Mouse (Mus musculus) adrenal gland, postnatal 10 days (tissue): Measurements from ENCODE around the gene Tff3. TPM values are rescaled to one million over a fixed set of nuclear protein-coding genes. Genes with fewer than 3 reads are reported as not detected.

ENCODE experiments used
- DNase-seq: peaks from one replicate; pipeline ENCODE4 v3.0.0; 2021; ENCODE audit warnings: mixed read lengths
- long read RNA-seq, 2 experiments: library from polyadenylated mRNA; stranded (forward); transcript quantifications; one replicate each; pipeline ENCODE4 v2.0.0; 2021
- total RNA-seq, 2 experiments: library from RNA; stranded (reverse); gene quantifications; 2 replicates each; pipeline ENCODE4 v1.2.3; 2021

Tff3 gene
- total RNA-seq: not detected
- long read RNA-seq, experiment 1, partial matches to known transcripts: 1 of 1 reads
- long read RNA-seq, experiment 1, other reads (novel, unspliced or antisense): 0 of 1 reads
- long read RNA-seq, experiment 2: 0 reads

DNA sequence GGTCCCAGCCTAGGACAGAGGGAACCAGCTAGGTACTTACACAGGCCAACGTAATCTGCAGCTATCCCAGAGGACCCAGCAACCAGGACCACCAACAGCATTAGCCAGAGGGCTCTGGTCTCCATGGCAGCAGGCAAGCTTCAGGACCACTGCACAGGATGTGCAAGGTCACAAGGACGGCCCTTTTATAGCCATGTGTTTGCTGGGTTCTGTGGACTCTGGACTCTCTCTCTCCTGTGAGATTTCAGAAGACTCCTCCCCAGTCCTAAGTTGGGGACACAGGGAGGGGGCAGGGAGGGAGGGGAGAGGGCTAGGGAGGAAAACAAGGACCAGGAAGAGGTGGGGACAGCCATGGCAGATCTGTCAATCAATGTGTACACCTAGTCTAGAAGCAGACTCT is at the start of gene Tff3:
TSS of gene Tff3 (minus strand) at position 195 of the 400 bp plus-strand sequence.
- DNase-seq: no peak

DNA sequence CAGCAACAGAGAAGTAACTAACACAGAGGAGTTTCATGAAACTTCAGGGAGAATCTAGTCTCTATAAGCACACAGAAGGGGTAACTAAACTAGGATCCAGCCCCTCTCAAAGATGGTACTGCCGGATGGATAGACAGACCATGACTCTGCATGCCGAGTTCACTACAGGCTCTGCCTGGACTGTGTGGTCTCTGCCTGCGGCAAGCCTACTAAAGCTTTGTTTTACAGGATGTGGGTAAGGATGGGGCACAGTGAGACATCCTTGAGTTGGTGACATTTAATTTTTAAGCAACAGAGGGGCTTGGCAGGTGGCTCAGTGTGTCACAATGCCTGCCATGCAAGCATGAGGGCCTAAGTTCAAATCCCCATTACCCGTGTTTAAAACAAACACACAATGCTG is 46.9 kb upstream of the Tff3 start:
- no peak for DNase-seq

DNA sequence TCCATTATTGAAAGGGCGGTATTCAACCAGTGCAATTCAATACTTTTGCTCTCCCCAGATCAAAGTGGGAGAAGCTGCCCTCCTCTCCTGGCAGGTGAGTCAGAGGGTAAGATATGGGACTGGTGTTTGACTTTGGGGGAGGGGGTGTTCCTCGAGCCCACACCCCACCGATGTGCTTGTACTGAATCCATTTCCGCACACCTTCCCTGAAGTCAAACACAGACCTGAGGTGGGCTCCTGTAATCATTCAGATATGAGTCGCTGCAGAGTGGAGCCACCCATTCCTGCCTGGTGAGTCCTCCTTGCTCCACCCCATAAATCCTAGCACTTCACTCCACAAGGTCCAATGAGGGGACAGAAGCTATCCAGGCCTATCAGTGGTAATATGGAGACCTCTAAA is 40.4 kb upstream of the Tff3 start:
- DNase-seq: no peak

DNA sequence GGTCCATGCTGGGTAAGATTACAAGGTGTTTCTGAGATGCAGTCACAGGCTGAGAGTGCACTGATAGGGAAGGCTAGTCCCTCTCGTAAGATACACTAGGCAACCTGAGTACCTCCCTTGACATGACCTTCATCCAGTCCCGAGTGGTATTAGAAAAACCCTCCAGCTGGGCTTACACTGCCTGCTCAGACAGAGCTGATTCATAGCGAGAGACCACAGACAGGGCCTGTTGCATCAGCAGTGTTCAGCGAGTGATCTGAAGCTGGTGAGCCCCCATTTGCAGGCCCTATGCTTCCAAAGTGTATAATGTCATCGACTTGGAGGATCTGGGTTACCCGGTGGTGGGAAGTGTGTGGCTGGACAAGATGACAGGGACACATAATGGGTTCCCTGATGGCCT is 35.7 kb upstream of the Tff3 start, which contains the start of gene Tff1:
TSS of gene Tff1 (minus strand) at position 151 of the 400 bp plus-strand sequence.
- no peak for DNase-seq

DNA sequence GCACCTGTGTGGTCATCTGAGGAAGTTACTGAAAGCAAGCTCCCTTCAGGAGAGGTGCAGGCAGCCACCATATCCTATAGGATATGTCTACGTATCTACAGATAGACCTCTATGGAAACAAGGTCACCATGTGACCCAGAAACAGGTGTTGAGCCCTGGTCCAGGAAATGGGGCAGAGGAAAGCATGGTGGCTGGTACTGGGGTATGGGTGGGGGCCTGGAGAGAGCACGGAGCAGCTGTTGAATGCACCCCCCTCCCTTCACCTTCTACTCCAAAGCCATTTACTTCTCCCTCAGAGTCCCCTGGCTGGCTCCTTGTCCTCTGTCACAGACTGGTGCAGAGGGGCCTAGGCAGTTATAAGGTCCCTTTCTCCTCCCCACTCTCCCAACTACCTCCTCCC is 34.4 kb upstream of the Tff3 start:
- DNase-seq: no peak

DNA sequence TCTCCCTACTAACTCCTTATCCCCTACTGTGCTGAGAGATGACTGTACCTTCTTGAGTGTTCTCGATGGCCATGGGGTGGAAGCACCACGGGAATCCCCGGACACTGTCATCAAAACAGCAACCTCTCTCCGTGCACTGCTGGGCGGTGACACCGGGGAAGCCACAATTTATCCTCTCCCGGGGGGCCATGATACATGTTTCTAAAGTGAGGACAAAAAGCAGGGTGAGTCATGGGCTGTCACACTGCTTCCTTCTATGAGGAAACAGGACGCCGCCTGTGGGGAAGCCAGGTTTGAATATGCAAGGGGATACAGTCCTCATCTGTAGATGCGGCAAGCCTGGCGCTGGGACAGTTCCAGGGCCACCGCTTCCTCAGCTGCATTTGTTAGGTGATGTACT is 33.2 kb upstream of the Tff3 start:
- no peak for DNase-seq

DNA sequence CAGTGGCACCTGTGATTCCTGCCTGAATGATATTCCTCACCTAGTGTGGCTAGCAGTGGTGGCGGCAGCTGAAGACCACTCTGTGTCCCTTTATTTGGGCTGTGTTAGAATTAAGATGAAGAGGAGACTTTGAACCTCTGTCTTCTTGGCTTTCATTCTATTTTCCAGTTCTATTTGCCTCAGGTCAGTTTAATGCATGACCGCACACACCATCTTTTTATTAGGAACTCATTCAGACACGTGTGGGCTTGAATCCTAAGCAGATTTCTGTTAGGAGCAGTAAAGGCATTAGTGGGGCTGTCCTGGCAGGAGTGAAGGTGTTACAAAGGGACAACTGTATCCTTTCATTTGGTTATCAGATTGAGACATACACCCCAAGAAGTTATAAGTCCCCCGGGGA is 30.8 kb upstream of the Tff3 start:
- no peak for DNase-seq

DNA sequence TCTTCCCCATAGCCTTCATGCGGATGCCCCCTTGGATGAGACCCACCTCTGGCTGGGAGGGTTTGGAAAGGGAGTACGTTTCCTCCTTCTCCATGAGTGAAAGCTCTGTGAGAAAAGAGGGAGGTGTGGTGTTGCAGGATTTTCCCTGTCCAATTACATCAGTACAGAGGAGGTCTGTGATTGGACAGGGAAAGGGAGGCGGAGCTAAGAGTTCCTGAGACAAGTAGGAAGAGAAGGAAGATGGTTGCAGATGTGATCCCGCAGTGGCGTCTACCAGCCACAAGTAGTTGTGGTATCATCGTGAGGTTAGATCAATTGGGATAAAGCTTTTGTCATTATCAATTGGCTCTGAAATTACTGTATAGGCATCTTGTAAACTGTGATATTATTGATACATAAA is 28.5 kb upstream of the Tff3 start:
- no peak for DNase-seq

DNA sequence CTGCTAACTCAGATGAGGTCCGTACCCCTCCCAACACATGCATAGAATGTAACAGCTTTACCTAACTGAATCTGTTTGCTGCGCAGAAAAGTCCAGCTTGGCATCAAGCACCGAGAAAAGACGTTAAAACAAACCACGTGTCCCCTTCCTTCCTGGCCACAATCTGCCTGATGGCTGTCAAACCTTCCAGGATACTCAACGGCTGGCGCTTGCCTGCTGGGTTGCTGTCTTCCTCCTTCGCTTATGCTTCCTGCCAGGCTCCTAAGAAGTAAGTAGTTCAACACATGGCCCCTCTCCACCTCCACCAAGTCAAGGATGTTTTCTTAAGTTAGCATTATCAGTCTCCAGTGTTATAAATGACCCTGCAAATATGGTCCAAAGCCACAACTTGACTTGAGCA is 24.3 kb upstream of the Tff3 start:
- no peak for DNase-seq

DNA sequence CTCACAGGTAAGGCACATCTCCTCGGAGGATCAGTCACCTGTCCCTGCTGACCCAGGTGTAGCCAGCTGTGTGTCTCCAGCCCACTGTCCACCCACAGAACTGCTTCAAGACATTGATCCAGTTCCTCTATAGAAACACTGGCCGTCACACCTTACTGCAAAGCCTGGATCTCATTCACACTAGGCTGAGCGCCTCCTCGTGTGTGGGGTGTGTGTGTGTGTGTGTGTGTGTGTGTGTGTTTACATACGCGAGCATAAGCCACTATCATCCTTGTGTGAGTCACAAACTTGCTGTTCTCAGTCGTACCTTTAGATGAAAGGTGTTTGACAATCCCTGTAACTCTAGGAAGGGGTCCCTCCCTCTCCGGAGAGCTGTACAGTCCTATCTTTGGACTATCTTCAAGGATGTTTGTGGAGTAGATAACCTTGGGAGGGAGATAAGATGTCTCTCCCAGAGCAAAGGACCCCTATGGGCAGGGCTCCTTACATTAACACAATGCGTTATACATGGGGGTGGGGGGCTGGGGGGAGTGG is 23.6 kb upstream of the Tff3 start:
- no peak for DNase-seq

DNA sequence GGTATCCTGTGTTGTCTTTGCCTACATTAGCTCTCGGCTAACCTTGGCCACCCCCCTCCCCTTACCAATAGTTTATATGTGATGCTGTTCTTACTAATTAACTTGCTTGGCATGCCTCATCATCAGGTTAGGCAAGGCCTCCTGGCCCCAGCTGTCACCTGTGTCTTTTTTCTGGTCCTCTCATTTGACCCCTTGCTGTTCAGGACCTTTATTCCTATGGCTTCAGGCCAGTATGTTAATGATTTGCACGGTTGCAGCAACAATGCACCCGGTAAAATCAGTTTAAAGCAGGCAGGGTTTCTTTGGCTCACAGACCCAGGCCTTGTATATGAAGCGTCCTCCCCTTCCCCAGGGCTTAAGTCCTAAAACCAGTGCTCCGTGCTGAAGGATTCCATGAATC is 23.1 kb upstream of the Tff3 start:
- no peak for DNase-seq

DNA sequence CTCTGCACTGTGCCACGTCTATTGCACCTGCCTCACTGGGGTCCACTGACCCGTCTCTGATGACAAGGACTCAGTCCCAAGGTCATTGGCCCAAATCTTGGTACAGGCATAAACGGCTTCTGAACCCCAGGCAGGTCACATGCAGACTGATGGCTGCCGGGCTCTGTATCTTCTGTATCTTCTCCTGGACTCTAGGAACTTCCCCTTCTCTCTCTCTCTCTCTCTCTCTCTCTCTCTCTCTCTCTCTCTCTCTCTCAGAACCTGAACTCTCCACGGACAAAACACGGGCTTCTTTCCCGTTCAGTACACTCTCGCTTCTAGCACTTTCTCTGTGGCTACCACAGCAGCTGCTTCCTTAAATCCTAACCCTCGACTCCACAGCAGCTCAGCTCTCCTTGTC is 16.6 kb upstream of the Tff3 start:
- DNase-seq: no peak

DNA sequence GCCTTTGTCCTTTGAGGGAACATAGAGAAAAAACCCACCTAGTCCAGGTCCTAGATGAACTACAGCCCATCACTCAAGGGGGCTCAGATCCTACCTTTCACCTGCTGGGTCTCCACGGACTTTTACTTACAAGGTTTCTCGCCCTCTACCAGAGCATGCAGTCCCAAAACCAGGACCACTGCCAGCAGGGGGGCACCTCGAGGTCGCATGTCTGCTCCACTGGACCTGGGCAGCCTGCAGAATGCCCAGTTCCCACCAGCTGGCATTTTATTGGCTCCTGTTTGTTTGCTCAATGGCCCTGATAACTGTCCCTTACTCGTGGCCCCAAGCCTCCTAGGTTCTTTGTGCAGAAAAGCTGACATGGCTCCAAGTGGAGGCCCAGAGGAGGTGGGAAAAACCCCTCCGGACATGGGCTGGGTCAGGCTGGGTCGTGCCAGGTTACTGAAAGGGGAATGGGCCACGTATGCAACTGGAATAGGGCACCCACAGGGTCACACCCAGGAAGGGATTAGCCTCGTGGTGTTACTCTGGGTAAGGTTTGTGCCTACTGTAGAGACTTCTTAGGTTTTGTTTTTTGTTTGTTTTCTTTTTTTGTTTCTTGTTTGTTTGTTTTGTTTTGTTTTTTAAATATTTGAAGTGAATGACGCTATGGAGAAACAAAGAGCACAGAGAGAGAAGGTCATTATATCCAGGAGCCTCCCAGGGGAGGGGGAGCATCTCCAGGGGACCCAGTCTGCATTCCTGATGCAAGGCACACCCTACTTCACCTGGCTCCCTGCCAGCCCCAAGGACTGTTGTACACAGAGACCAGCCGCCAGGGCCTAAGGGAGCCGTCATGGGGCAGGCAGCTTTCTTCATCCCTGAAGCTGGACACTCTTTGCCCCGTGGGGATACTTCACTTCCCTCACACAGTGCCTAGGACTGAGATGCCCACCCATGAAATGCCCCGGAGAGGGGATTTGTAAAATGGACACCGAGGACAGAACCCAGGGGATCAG is 14.9 kb upstream of the Tff3 start, which contains the start of gene Tff2:
TSS of gene Tff2 (minus strand) at position 243 of the 998 bp plus-strand sequence.
- peak; percentile 32 for DNase-seq

DNA sequence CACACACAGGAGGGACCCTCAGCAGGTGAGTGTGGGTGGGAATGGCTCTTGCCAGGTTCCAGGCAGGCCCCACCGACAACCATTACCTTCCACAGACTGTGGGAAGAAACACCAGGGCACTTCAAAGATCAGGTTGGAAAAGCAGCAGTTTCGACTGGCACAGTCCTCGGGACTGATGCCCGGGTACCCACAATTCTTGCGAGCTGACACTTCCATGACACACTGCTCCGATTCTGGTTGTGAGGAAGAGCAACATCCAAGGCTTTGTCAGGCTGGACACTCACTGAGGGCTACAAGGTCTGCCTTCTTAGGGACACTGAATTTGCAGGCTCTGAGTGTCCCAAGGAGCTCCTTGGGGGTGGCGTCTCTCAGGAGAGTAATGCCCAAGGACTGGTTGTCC is 12.7 kb upstream of the Tff3 start:
- DNase-seq: peak; percentile 38

DNA sequence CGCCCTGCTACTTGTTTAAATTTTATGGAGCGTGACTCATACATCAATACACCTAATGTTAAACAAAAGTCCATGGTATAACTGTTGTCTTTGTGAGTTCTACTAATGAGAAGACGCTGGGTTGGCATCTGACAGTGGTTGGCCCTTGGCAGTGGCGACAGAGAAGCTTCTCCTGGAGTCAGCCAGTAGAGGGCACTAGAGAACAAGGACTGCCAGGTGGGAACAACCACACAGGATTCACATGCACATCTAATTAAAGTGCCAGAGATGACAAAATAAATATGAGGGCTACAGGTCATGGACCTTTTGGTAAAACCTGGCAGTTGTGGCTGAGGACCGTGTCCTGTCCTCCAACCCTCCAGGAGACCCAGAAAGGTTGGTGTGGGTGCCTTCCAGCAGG is 9.0 kb upstream of the Tff3 start:
- peak; percentile 77 for DNase-seq

DNA sequence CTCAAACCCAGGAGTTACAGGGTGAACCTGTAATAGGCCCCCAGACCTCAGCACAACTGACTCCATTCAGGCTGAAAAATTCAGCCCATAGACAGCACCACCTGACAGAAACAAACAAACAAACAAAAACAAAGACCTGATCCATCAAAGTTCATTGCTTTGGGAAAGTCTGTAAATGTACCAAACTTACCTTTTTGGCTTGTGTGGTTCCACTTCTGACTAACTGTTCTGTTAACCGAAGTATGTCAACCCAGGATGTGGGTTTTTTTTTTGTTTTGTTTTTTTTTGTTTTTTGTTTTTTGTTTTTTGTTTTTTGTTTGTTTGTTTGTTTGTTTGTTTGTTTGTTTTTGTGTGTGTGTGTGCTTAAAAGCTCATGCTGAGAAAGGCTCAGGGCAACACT is 7.4 kb upstream of the Tff3 start:
- no peak for DNase-seq

DNA sequence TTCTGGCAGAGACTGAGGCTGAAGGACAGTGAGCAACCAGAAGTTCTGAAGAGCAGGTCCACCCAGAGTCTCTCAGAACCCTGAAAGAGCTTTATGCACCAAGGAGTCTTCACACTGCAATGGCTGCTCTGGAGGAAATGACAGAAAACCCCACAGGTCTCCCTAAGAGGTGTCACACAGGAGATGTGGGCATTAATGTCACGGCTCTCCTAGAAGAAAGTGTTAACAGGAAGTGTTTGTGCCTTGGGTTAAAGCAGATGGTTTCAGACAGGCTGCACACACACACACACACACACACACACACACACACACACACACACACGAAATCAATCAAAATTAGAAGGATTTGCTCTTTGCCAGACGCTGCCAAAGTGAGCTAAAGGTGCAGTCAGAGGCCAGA is 6.8 kb upstream of the Tff3 start:
- no peak for DNase-seq

DNA sequence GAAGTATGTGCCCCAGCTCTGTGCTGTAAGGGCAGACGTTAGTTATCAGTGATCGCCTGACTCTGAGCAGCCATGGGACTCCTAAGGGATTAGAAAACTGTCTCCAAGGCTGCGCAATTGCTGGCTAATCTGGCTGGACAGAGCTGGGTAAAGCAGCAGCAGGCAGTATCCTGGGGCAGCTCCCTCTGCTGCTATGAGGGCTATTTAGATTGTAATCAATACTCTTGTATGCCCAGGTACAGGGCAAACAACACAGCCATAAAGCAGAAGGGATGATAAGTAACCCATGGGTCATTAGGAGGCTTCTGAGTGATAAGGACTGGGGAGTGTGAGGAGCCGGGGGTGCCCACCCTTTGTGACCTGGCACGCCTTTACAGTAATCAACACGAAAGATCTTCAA is 5.5 kb upstream of the Tff3 start:
- DNase-seq: no peak

DNA sequence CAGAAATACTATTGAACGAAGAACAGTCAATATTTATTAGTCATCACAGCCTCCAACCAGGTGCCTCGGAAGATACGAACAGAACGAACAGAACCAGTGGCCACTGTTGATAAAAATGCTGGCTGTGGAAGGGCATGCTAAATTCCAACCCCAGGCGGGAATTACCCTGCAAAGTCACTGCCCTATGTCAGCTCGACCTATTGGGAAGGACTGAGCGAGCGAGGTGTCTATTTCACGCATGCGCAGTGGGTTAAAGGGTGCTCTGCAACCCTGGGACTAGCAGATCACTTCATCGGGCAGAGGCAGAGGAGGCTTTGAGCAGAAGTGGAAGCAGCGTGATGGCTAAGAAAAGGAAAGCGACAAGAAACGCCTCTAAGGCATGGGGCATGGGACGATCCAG is 4.3 kb upstream of the Tff3 start:
- DNase-seq: no peak

DNA sequence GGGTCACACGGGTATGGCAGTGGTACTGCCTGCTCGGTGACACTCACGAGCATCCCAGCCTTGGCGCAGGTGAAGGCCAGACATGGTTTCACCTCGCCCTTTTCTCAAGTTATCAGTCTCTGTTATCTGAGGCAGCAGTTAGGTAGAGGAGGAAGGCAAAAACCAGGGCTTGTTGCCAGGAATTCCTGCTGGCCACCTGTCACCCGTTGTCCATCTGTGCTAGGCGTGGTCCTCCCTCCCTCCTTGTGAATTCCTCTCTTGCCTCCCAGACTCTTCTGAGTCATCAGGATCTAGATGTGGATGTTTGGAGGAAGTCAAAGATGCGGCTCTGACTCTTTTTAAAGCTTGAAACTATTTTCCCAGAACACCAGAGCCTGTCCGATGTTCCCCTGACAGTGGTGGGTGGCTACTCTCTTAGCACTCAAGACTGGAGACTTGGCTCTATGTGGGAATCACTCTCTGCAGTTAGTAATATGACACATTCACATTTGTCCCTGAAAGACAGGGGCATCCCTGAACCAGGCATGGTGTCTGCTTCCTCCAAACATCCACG is 1.9 kb upstream of the Tff3 start:
- no peak for DNase-seq

DNA sequence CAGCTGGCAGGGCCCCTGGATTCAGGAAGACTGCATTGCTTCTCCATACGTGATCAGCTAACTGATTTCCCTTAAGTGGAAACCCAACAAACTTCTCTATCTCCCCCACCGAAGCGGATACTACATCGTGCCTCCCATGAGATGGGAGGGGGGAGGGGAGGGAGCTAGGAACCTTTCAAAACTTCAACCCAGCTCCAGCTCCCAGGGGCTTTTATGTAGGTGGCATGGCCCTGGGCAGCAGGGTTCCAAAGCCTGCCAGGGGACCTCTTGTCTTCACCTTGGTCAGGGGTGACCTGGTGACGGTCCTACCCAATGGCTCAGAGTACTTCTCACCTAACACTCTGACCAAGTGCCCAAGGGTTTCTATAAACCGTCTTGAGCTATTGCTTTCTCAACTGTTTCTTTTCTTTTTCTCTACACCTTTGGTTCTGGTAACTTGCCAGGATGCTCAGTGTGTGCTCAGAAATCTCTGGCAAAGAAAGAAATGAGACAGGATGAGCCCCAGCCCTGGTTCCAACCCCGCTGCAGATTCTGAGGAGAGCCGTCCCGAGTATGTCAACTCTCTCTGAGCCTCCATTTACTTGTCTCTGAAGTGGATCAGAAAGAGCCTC is 633 bp downstream of the Tff3 start:
- DNase-seq: no peak

DNA sequence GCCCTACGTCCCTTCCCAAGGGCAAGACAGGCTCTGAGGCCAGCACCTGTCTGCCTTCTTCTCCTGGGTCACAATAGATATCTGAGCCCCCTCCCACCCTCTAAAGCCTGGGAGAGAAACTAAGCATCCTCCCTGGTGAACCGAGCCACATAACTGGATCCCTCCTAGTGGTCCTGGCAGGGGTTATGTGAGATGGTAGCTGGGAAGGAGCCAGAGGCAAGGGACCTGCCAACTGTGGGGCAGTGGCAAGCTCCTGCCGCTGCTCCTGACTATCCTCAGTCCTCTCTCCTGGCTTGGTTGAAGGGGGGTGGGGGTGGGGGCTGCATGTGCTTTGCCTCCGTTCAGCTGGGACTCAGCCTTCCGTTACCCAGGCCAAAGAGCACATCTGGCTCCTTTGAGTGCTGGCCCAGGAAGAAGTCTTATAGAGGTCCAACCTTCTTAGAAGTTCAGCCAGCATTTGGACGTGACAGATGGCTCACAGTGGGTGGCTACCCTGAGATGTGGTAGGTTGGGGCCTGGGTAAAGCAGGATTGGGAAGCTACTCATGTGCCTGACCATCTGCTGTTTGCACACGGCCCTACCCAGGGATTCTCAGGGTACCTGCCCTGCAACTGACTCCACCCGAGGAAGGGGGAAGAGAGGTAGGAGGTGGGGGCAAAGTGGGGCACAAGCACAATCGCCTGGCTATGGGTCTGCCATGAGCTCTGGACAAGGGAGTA is 3.7 kb downstream of the Tff3 start:
- DNase-seq: no peak
